Mouse (Mus musculus) liver, embryonic 11.5 days (tissue): ENCODE data around the gene Slco3a1. TPM values are rescaled to one million over a fixed set of nuclear protein-coding genes. Genes with fewer than 3 reads are reported as not detected.

Experiments
- ATAC-seq: fragments of 200-750 bp; cut with Nextera tagmentation; replicated peaks from 2 replicates; pipeline ENCODE4 v1.8.0; 2017; ENCODE audit warnings: moderate number of reproducible peaks, mild to moderate bottlenecking, moderate TSS enrichment, moderate library complexity; ENCODE audit not compliant: low FRiP score
- DNase-seq: peaks from one replicate; pipeline ENCODE4 v3.0.0-alpha.2; 2017; ENCODE audit warnings: low spot score
- H3K27ac ChIP-seq: fragments of 300-500 bp; sonication (generic); 2 replicates; pipeline ENCODE4 v1.5.1; 2014; ENCODE audit warnings: mild to moderate bottlenecking, low read depth, low read length, control low read depth
- H3K27me3 ChIP-seq: fragments of 300-500 bp; sonication (generic); replicated peaks from 2 replicates; pipeline ENCODE4 v1.6.1; 2014; ENCODE audit warnings: low read length, mixed read lengths; ENCODE audit not compliant: control insufficient read depth, insufficient read depth
- H3K36me3 ChIP-seq: fragments of 300-500 bp; sonication (generic); 2 replicates; pipeline ENCODE4 v1.6.1; 2014; ENCODE audit warnings: mild to moderate bottlenecking, low read length, moderate library complexity, mixed read lengths; ENCODE audit not compliant: control insufficient read depth, insufficient read depth
- H3K4me1 ChIP-seq: fragments of 300-500 bp; sonication (generic); replicated peaks from 2 replicates; pipeline ENCODE4 v1.6.1; 2014; ENCODE audit warnings: low read length, mixed read lengths; ENCODE audit not compliant: control insufficient read depth, insufficient read depth
- H3K4me2 ChIP-seq: fragments of 300-500 bp; sonication (generic); 2 replicates; pipeline ENCODE4 v1.6.1; 2014; ENCODE audit warnings: mild to moderate bottlenecking, control low read depth, moderate library complexity
- H3K4me3 ChIP-seq: fragments of 300-500 bp; sonication (generic); 2 replicates; pipeline ENCODE4 v1.5.1; 2014; ENCODE audit warnings: low read depth, low read length, control low read depth
- H3K9ac ChIP-seq: fragments of 300-500 bp; sonication (generic); 2 replicates; pipeline ENCODE4 v1.6.1; 2014; ENCODE audit warnings: low read depth, low read length, control low read depth
- H3K9me3 ChIP-seq: fragments of 300-500 bp; sonication (generic); 2 replicates; pipeline ENCODE4 v1.6.1; 2016; ENCODE audit warnings: low read length, inconsistent platforms, mixed read lengths; ENCODE audit not compliant: control insufficient read depth
- WGBS: fragments of 180-500 bp; shearing (Covaris S2); extraction: QIAGEN DNeasy Blood & Tissue Kit; methylation state at CpG from one replicate; pipeline ENCODE4 v1.1.7; 2014; 5-methylcytosine and 5-hydroxymethylcytosine counted together
- polyA plus RNA-seq: library from polyadenylated mRNA; unstranded; fragments of >200 nt; fragmentation: Nextera tagmentation; extraction: Ambion mirVana; gene quantifications from 2 replicates; pipeline ENCODE4 v1.2.1, GENCODE M21; 2014

Gene Slco3a1
- polyA plus RNA-seq, 1 experiment from 2014 or later, result 2.7 TPM

DNA sequence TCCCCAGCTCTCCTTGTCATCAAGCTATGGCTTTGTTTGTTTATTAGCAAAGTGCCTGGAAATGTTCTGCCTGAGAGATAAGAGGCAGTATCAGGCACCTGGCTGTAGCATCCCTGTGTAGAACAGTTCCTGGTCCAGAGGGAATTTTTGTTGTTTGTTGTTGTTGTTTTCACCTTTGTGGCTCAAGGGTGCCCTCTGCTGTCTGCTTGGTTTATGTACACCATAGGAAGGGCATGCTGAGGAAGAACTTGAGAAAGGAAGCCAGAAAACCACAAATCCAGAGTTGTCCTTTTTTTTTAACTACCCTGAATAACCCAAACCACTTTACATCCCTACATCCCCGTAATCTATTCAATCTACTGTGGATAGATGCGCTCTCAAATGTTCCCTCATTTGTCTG is 191.1 kb downstream of the Slco3a1 start:
- no peaks in the 10 kb centered on the region for H3K36me3 ChIP-seq
- no peaks in the 10 kb centered on the region for H3K4me1 ChIP-seq
- H3K4me2 ChIP-seq, result no peak overlapping the region
- WGBS, result 56% methylated on average over 2 of the region's 2 CpGs
- ATAC-seq (no peak), DNase-seq (no peak)
- H3K27me3 ChIP-seq, result no peaks in the 10 kb centered on the region
- no peaks in the 10 kb centered on the region for H3K9me3 ChIP-seq
- no peak overlapping the region for H3K9ac ChIP-seq
- no peak overlapping the region for H3K4me3 ChIP-seq
- no peak overlapping the region for H3K27ac ChIP-seq

DNA sequence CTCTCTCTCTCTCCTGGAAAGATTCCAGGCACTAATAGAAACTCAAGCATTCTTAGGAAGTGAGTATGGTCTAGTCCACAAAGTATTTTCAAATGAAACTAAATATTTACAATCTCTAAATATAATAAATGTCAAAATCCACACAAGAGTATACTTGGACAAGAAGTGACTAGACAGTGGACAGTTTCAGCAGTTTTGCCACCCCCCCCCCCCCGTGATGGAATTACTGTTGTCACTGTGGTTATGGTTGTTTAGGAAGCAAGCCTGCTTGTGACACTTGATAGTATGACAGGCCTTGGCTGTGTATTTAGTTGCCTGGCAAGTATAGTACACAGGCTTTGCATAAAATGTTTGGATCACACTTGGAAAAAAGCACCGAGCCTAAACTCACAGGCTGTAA is 192.9 kb downstream of the Slco3a1 start:
- ATAC-seq (no peak), DNase-seq (no peak)
- no peak overlapping the region for H3K27ac ChIP-seq
- WGBS, result 83% methylated on average over 2 of the region's 2 CpGs
- no peaks in the 10 kb centered on the region for H3K27me3 ChIP-seq
- no peaks in the 10 kb centered on the region for H3K4me1 ChIP-seq
- no peaks in the 10 kb centered on the region for H3K36me3 ChIP-seq
- no peak overlapping the region for H3K4me3 ChIP-seq
- no peak overlapping the region for H3K9ac ChIP-seq
- H3K9me3 ChIP-seq, result no peaks in the 10 kb centered on the region
- H3K4me2 ChIP-seq, result no peak overlapping the region

DNA sequence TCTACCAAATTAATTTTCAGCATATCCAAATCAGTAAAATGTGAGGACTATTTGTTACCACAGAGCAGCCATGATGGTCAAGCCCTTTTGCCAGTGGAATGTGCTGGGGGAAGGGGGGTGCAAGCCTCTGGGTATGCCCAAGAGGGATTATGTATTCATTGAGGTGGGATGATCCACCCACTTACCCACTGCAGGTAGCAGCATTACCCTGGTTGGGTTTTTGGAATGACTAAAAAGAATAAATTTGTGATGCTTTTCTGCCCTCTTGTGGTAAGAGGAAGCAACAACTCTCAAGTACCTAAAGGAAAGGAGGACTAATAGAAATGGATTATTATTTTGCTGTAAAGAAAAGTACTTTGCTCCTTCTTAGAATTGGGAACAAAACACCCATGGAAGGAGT is 197.6 kb downstream of the Slco3a1 start:
- Histone ChIP-seq H3K27me3 (no peaks in the 10 kb centered on the region), H3K4me1 (no peaks in the 10 kb centered on the region), H3K9ac (no peak overlapping the region), H3K27ac (no peak overlapping the region), H3K36me3 (no peaks in the 10 kb centered on the region), H3K9me3 (no peaks in the 10 kb centered on the region), H3K4me3 (no peak overlapping the region), H3K4me2 (no peak overlapping the region)
- DNase-seq (no peak), ATAC-seq (no peak)

DNA sequence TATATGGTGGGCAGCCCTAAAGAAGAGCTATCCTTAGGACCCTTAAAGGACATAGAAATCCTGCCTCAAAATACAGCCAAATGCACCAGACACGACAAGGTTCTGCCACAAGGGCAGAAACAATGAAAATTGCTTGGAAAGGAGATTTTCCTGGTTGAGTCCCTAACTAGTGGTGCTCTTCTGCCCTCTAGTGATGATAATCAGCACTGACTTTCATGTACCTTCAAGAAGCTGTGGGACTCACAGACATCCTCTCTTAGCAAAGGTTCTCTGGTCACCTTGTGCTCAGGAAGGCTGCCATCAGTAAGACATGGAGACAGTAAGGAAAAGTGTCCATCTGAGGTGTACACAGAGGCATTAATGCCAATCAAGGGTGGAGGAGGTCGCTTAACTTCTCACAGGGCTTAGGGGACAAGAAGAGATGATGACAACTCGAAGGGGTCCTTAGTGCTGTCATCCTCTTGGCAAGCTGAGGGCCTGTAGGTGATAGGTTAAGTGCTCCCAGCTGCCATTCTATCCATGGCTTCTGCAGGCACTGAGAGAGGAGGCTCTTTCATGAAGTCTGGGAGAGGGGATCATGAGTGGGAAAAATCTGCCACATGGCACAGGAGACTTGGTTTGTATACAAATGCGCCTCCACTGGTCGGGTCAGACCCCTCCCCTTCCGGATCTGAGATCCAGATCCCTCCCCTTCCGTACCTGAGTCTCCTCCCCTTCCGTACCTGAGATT is 199.9 kb downstream of the Slco3a1 start:
- no peak overlapping the region for H3K4me2 ChIP-seq
- no peak overlapping the region for H3K4me3 ChIP-seq
- ATAC-seq (no peak), DNase-seq (no peak)
- no peak overlapping the region for H3K9ac ChIP-seq
- 53% methylated on average over 8 of the region's 8 CpGs for WGBS
- no peaks in the 10 kb centered on the region for H3K27me3 ChIP-seq
- no peaks in the 10 kb centered on the region for H3K4me1 ChIP-seq
- H3K36me3 ChIP-seq, result no peaks in the 10 kb centered on the region
- H3K9me3 ChIP-seq, result no peaks in the 10 kb centered on the region
- no peak overlapping the region for H3K27ac ChIP-seq

DNA sequence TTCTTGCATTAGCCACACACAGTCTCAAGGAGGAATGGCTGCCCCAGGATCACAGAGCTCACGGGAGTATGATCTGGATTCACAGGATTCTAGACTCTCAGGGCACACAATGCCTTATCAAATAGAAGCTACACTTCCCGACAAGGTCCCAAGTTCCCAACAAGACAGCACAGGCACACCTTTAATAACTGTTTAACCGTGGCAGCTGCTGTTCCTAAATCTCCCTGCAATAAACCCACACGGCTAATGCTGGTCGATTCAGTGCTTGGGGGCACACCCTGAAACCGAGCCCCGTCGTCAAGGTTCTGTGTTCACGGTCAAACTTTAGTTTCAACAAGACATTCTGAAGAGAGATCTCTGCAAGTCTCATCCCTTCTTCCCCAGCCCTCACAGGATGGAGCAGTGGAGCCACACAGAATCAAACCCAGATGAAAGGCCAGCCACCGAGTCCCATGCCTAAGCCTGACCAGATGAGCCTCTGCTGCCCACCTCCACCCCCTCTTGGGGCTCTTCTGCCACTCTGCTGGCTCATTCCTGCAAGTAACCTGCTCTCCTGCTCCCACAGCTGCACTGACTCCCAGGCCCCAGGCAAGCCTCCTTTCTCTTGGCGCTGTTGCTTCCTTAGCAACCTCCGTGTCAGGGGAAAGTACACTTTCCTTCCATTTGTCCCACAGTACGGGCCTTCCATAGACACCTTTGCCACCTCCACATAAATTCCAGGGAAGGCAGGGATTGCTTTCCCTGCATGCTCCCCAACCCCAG is 200.7 kb downstream of the Slco3a1 start:
- ATAC-seq (no peak), DNase-seq (no peak)
- H3K36me3 ChIP-seq, result no peaks in the 10 kb centered on the region
- no peak overlapping the region for H3K4me3 ChIP-seq
- no peak overlapping the region for H3K4me2 ChIP-seq
- H3K27me3 ChIP-seq, result no peaks in the 10 kb centered on the region
- H3K9me3 ChIP-seq, result no peaks in the 10 kb centered on the region
- no peaks in the 10 kb centered on the region for H3K4me1 ChIP-seq
- WGBS, result 80% methylated on average over 13 of the region's 13 CpGs
- H3K27ac ChIP-seq, result no peak overlapping the region
- H3K9ac ChIP-seq, result no peak overlapping the region

DNA sequence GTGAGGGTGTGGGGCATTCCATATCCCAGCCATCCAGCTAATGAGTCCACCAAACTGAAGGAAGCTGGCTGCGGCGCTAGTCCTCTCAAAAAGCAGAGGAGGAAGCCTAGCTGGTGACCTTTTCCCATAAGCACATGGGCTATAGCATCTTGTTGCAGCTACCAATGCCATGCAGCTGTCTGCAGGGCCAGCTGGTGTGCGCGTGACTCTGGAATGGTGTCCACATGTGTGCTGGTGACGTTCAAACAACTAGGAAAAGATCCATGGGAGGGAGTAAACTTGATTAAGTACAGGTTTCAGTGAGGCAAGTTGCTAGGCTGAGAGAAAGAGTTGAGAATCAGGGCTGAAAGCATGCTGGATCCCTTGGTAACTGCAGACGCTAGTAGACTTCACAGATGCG is 201.3 kb downstream of the Slco3a1 start:
- no peaks in the 10 kb centered on the region for H3K4me1 ChIP-seq
- 86% methylated on average over 7 of the region's 7 CpGs for WGBS
- DNase-seq, result no peak
- no peaks in the 10 kb centered on the region for H3K9me3 ChIP-seq
- no peak for ATAC-seq
- H3K4me3 ChIP-seq, result no peak overlapping the region
- H3K9ac ChIP-seq, result no peak overlapping the region
- H3K4me2 ChIP-seq, result no peak overlapping the region
- no peaks in the 10 kb centered on the region for H3K36me3 ChIP-seq
- H3K27ac ChIP-seq, result no peak overlapping the region
- H3K27me3 ChIP-seq, result no peaks in the 10 kb centered on the region

DNA sequence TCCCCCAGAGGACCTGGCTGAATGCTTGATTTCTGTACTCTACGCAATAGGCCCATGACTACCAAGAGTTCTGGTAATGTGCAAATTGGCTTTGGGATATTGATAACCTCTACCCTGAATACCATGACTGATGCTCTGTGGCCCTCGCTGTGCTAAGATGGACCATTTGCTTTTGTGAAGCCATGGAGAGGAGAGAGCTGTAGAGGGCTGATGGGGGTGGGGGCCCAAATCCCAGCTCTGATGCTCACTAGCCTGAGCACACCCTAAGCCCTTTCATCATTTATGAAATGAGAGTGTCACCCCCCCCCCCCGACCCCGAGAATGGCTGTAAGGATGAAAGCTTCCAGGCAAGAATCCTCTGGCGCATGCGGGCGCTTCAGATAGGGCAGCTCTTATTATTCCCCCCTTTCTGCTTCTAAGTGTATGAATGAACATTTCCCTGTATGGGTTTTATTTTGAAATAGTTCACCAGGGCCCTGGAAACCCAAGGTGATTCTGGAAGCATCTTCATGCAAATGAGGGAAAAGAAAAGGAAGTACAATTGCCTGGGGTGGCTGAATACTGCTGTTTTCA is 206.2 kb downstream of the Slco3a1 start:
- H3K27me3 ChIP-seq, result no peaks in the 10 kb centered on the region

DNA sequence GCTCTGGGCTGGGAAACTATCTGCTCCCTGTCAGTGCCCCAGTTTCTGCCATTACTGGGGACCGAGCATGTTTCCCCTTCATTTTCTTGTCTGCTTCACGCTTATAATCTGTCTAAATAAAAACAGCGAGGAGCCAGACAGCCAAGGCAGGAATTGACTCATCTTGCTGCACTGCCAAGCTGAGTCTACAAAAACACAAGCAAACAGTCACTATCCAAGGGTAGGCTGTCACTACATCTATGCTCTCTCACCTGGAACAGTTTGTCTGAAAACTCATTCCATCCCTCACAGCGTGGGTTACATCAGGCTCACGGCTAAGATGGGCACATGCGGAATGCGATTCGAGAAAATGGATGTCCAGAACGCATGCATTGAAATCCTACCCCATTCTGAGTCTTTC is 207.6 kb downstream of the Slco3a1 start:
- Histone ChIP-seq H3K4me2 (no peak overlapping the region), H3K27ac (no peak overlapping the region), H3K9me3 (no peaks in the 10 kb centered on the region), H3K4me1 (no peaks in the 10 kb centered on the region), H3K4me3 (no peak overlapping the region), H3K9ac (no peak overlapping the region), H3K36me3 (no peaks in the 10 kb centered on the region), H3K27me3 (no peaks in the 10 kb centered on the region)
- ATAC-seq (no peak), DNase-seq (no peak)
- 90% methylated on average over 9 of the region's 9 CpGs for WGBS

More for the DNA sequence above, 206.2 kb downstream of the Slco3a1 start:
- Histone ChIP-seq H3K9me3 (no peaks in the 10 kb centered on the region), H3K9ac (no peak overlapping the region), H3K4me2 (no peak overlapping the region), H3K4me1 (no peaks in the 10 kb centered on the region), H3K27ac (no peak overlapping the region), H3K36me3 (no peaks in the 10 kb centered on the region), H3K4me3 (no peak overlapping the region)
- DNase-seq, result no peak
- no peak for ATAC-seq
- WGBS, result 85% methylated on average over 7 of the region's 7 CpGs

DNA sequence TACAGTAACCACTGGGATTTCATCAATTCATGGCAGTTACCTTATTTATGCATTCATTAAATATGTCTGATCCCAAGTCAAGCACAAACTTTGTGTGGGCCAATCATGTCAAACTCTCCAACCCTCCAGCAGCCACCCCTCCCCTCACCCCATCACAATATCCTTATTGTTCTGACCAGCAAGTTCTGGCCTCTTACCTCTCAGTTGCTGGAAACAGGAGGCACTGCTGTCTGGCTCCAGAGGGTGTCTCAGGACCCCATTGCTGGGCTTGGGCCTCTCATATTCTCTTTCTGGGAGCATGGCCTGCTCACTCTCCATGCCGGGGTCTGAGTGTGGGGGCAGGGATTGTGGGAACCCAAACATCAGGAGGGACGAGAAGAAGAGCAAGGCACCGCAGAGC is 208.1 kb downstream of the Slco3a1 start:
- Histone ChIP-seq H3K4me1 (no peaks in the 10 kb centered on the region), H3K9ac (no peak overlapping the region), H3K4me3 (no peak overlapping the region), H3K36me3 (no peaks in the 10 kb centered on the region), H3K27ac (no peak overlapping the region), H3K9me3 (no peaks in the 10 kb centered on the region), H3K27me3 (no peaks in the 10 kb centered on the region), H3K4me2 (no peak overlapping the region)
- DNase-seq, result no peak
- 78% methylated on average over 3 of the region's 3 CpGs for WGBS
- no peak for ATAC-seq
